Mouse (Mus musculus) liver, embryonic 14.5 days (tissue): ENCODE results near the gene Ccl24. TPM values are rescaled to one million over a fixed set of nuclear protein-coding genes. Genes with fewer than 3 reads are reported as not detected.

Experiments
- ATAC-seq: fragments of 200-750 bp; cut with Nextera tagmentation; 2 replicates; pipeline ENCODE4 v1.8.0; 2017; ENCODE audit warnings: moderate number of reproducible peaks, mild to moderate bottlenecking, moderate library complexity; ENCODE audit not compliant: insufficient read depth
- DNase-seq, 3 experiments: peaks; one replicate each; pipeline ENCODE4 v3.0.0-alpha.2; 2012 to 2013; ENCODE audit warnings: low read depth in 3 of 3, low spot score in 3 of 3
- H3K27ac ChIP-seq: fragments of 300-500 bp; sonication (generic); 2 replicates; pipeline ENCODE4 v1.5.1; 2014; ENCODE audit warnings: moderate library complexity, mild to moderate bottlenecking, control low read depth, inconsistent platforms
- H3K27me3 ChIP-seq: fragments of 300-500 bp; sonication (generic); 2 replicates; pipeline ENCODE4 v1.6.1; 2014; ENCODE audit warnings: mild to moderate bottlenecking, low read length, moderate library complexity; ENCODE audit not compliant: control insufficient read depth, insufficient read depth
- H3K36me3 ChIP-seq: fragments of 300-500 bp; sonication (generic); replicated peaks from 2 replicates; pipeline ENCODE4 v1.6.1; 2014; ENCODE audit warnings: low read depth; ENCODE audit not compliant: control insufficient read depth, insufficient read depth
- H3K4me1 ChIP-seq, 2 experiments: fragments of 200-500 bp in 1 of 2; fragments of 300-500 bp in 1 of 2; sonication (generic) in 1 of 2; replicated peaks; 2 replicates each; pipeline ENCODE4 v1.6.1; 2012 to 2014; ENCODE audit warnings: antibody characterized with exemption in 1 of 2, inconsistent platforms in 1 of 2, low read length in 1 of 2; ENCODE audit not compliant: control insufficient read depth in 2 of 2, insufficient read depth in 2 of 2
- H3K4me2 ChIP-seq: fragments of 300-500 bp; sonication (generic); 2 replicates; pipeline ENCODE4 v1.6.1; 2014; ENCODE audit warnings: low read depth, mild to moderate bottlenecking, control low read depth, moderate library complexity
- H3K4me3 ChIP-seq, 2 experiments: fragments of 200-500 bp in 1 of 2; fragments of 300-500 bp in 1 of 2; sonication (generic) in 1 of 2; 2 replicates each; pipeline ENCODE4 v1.5.1; 2012 to 2014; ENCODE audit warnings: low read depth in 2 of 2, low read length in 2 of 2, mild to moderate bottlenecking in 2 of 2, control low read depth in 1 of 2, inconsistent platforms in 1 of 2, moderate library complexity in 1 of 2; ENCODE audit not compliant: insufficient read depth in 1 of 2
- H3K9ac ChIP-seq: fragments of 300-500 bp; sonication (generic); replicated peaks from 2 replicates; pipeline ENCODE4 v1.6.1; 2014; ENCODE audit warnings: mild to moderate bottlenecking, control low read depth, moderate library complexity
- H3K9me3 ChIP-seq: fragments of 300-500 bp; sonication (generic); 2 replicates; pipeline ENCODE4 v1.6.1; 2016; ENCODE audit warnings: low read length, mixed read lengths; ENCODE audit not compliant: control insufficient read depth
- CTCF ChIP-seq: IDR thresholded peaks from 2 replicates; pipeline ENCODE4 v1.5.1; 2016; ENCODE audit warnings: antibody characterized with exemption, low read depth, control low read depth
- EP300 ChIP-seq: IDR thresholded peaks from 2 replicates; pipeline ENCODE4 v1.6.1; 2016; ENCODE audit warnings: antibody characterized with exemption, low read depth
- WGBS: fragments of 180-500 bp; shearing (Covaris S2); extraction: QIAGEN DNeasy Blood & Tissue Kit; methylation state at CpG from one replicate; pipeline ENCODE4 v1.1.7; 2014; ENCODE audit not compliant: insufficient replicate concordance; 5-methylcytosine and 5-hydroxymethylcytosine counted together
- polyA plus RNA-seq, 2 experiments: library from polyadenylated mRNA; depleted of rRNA in 1 of 2; stranded (reverse) in 1 of 2; unstranded in 1 of 2; fragments of >200 nt; fragmentation: Nextera tagmentation in 1 of 2; extraction: Ambion mirVana in 1 of 2; gene quantifications; 2 replicates each; pipeline versions ENCODE4 v1.2.1 to v1.2.3; 2012 to 2014

Ccl24 gene
- polyA plus RNA-seq, 2 experiments, result 11.8 to 14.4 TPM

DNA sequence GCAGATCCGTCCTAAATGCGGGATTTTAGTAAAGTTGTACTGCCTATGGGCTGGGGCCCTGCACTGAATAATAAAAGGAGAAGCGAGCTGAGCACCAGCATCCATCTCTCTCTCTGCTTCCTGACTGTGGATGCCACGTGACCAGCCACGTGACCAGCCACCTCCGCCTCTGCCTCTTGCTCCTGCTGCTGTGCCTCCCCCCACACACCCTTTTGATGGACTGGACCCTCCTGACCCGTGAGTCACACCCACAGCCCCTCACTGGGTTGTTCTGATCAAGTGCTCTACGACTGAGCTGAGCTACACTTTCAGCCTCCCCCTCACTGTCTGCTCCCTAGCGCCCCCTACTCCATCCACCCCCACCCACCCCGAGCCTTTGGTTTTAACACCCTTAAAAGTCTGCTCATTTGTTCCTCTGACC lies 35.0 kb downstream of the Ccl24 start:
- ATAC-seq, result no peak
- no peak overlapping the region; the same call in 1 of the 2 replicates for H3K4me2 ChIP-seq
- DNase-seq, result no peak
- TF ChIP-seq CTCF (no peak), EP300 (no peak)
- no peaks in the 10 kb centered on the region for H3K36me3 ChIP-seq
- no peaks in the 10 kb centered on the region for H3K9me3 ChIP-seq
- H3K9ac ChIP-seq, result no peak overlapping the region
- H3K4me1 ChIP-seq, result peaks cover 0 to 2% of the 10 kb centered on the region in 2 experiments; a peak in 1 of 4 replicates
- H3K27me3 ChIP-seq, result no peaks in the 10 kb centered on the region
- no peak overlapping the region for H3K27ac ChIP-seq
- no peak overlapping the region for H3K4me3 ChIP-seq
- WGBS, result 23% methylated on average over 10 of the region's 10 CpGs

GRCm38 (mm10) chr5:135537326-135537725 lies 35.5 kb downstream of the Ccl24 start:
- H3K27me3 ChIP-seq, result no peaks in the 10 kb centered on the region
- peak in 1 of 3 experiments; percentile 27 for DNase-seq
- H3K9me3 ChIP-seq, result no peaks in the 10 kb centered on the region
- no peaks in the 10 kb centered on the region for H3K36me3 ChIP-seq
- WGBS, result 26% methylated on average over 4 of the region's 4 CpGs
- H3K9ac ChIP-seq, result no peak overlapping the region
- peaks cover 0 to 2% of the 10 kb centered on the region in 2 experiments; a peak in 1 of 4 replicates for H3K4me1 ChIP-seq
- H3K4me3 ChIP-seq, result no peak overlapping the region
- peak; percentile 43; the same call in 1 of the 2 replicates for ATAC-seq
- TF ChIP-seq EP300 (no peak), CTCF (no peak)
- H3K27ac ChIP-seq, result no peak overlapping the region
- no peak overlapping the region for H3K4me2 ChIP-seq

- ATAC-seq (no peak), DNase-seq (no peak)
- Histone ChIP-seq H3K4me1 (peaks cover 0 to 2% of the 10 kb centered on the region in 2 experiments; a peak in 1 of 4 replicates), H3K27ac (no peak overlapping the region), H3K9me3 (no peaks in the 10 kb centered on the region), H3K9ac (no peak overlapping the region), H3K27me3 (no peaks in the 10 kb centered on the region), H3K36me3 (no peaks in the 10 kb centered on the region), H3K4me3 (no peak overlapping the region), H3K4me2 (no peak overlapping the region)
- no peak for TF ChIP-seq EP300
- no peak for TF ChIP-seq CTCF
Measured at GRCm38 (mm10) chr5:135535867-135536266, 37.0 kb downstream of the Ccl24 start.

DNA sequence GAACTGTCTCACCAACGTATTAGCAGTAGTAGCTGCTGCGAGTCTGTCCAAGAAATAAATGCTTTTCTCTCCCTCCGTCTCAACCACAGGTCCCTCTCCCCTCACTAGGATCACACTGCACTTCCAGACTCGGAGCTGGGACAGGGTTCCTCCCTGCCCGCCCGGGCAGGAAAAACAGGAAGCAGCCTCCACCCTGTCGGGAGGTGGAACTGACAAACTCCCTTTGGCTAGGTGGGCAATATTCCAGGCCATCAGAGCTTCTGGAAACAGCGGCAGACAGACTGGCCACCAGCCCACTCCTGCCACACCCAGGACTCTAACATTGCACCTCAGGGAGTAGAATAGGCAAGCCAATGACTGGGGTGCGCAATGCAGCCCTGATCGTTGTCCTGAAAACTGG lies 39.4 kb downstream of the Ccl24 start:
- 42% methylated on average over 10 of the region's 10 CpGs for WGBS
- Histone ChIP-seq H3K4me1 (peaks cover 0 to 2% of the 10 kb centered on the region in 2 experiments; a peak in 1 of 4 replicates), H3K4me3 (no peak overlapping the region), H3K4me2 (no peak overlapping the region), H3K27me3 (no peaks in the 10 kb centered on the region), H3K36me3 (no peaks in the 10 kb centered on the region), H3K27ac (no peak overlapping the region), H3K9me3 (no peaks in the 10 kb centered on the region), H3K9ac (no peak overlapping the region)
- TF ChIP-seq EP300, result no peak
- no peak for TF ChIP-seq CTCF
- DNase-seq (no peak), ATAC-seq (no peak)

- Histone ChIP-seq H3K36me3 (no peaks in the 10 kb centered on the region), H3K4me3 (no peak overlapping the region), H3K4me1 (no peaks in the 10 kb centered on the region), H3K27me3 (no peaks in the 10 kb centered on the region), H3K9ac (no peak overlapping the region), H3K9me3 (no peaks in the 10 kb centered on the region), H3K27ac (no peak overlapping the region), H3K4me2 (no peak overlapping the region)
- TF ChIP-seq CTCF, result no peak
- no peak for TF ChIP-seq EP300
- ATAC-seq (no peak), DNase-seq (no peak)
- WGBS, result 72% methylated on average over 11 of the region's 11 CpGs
Measured at GRCm38 (mm10) chr5:135531306-135531845, 41.5 kb downstream of the Ccl24 start.
